Mouse (Mus musculus): Measurements from ENCODE around the gene Psmd11.

DNA sequence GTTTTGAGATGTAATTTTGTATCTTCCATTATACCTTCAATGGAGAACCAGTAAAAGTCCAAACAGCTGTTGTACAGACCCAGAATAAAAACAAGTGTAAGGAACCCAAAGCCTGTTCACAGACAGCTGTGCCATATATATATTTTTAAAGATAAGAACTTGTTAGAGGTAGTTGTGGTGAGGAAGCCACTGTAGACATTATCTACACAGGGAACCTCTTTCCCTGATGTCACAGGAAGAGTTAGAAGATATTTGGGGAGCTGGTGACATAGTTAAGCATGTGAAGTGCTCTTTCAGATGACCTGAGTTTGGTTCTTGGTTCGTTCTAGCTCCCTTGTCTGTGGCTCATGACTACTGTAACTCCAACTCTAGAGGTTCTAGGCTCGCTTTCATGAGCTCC is 3.7 kb upstream of the Psmd11 start:
- TF ChIP-seq POLR2A (IDR thresholded peaks at IDR 0.05; ENCODE audit: low read depth, low read length), result no peak
- no peak for TF ChIP-seq CTCF (IDR thresholded peaks at IDR 0.05; ENCODE audit: extremely low read depth, insufficient read length, insufficient replicate concordance, low read depth, low read length)
